Mouse (Mus musculus): Measurements from ENCODE around the gene Atf7.

Gene Atf7

GRCm38 (mm10) chr15:102552599-102552998, 72.7 kb downstream of the Atf7 start:
- TF ChIP-seq CTCF (conservative IDR thresholded peaks at IDR 0.05; ENCODE audit: low read length) (no peak), NANOG (IDR thresholded peaks at IDR 0.05; ENCODE audit: borderline replicate concordance, low read length) (no peak), POU5F1 (IDR thresholded peaks at IDR 0.05; ENCODE audit: borderline replicate concordance, low read length) (no peak)
- no peak overlapping the region for H3K4me3 ChIP-seq (replicated peaks; ENCODE audit: low read length)
- no peaks in the 10 kb centered on the region for H3K27me3 ChIP-seq (ENCODE audit: insufficient read depth, low read length)
- H3K9me3 ChIP-seq (ENCODE audit: low read length) = no peaks in the 10 kb centered on the region
- H3K4me1 ChIP-seq (replicated peaks; ENCODE audit: low read depth, low read length) = no peaks in the 10 kb centered on the region
- peaks cover 45% of the 10 kb centered on the region for H3K36me3 ChIP-seq (ENCODE audit: insufficient read depth, low read length)

DNA sequence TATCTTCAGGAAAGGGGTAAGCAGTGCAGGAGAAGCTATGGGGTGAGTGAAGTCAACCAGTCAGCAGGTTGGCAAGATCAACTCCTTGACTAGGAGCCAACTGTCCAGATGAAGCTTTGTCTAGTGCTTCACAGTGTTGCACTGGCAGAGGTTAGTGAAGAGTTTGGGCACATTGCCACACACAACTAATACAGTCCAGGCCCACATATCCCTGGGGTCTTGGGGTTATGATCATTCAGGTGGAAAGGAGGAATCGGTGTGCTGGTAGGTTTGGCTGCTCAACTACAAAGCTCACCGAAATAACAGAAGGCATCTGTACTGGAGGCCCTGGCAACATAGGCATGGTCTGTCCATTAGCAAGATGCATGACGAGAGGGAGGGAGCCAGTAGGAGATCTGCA, 77.8 kb downstream of the Atf7 start:
- no peaks in the 10 kb centered on the region for H3K4me1 ChIP-seq (replicated peaks; ENCODE audit: low read depth, low read length)

DNA sequence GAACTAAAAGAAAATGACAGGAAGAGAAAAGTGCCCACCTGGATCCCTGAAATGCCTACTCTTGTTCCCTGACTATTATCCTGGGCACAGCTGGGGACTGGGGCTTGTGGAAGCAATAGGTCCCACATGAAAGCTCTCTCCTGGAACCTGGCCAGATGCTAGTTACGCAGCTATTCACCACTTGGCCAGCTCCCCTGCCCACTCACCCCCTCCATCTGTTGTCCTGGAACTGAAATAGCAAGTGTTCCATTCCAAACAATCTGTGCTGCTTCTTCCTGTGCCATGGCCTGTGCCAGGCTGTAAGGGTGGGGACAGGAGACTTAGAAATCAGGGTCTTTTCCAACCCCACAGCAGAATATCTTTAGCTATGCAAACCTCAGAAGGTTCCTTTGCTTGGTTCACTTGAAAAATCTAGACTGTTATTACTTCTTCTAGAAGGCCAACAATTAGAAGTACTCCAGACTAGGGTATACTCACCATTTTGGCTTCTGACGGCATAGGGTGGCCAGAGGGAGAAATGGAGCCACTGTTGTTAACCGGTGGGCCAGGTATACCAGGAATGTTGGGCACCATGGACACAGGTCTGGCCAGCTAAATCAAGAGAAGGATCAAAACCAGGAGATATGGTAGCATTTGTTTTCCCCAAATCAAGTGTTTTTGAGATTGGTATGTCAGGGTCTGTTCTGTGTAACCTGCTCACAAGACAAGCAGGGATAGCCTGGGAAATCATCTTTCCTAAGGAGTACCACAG, 78.4 kb downstream of the Atf7 start:
- H3K36me3 ChIP-seq (ENCODE audit: insufficient read depth, low read length) = peaks cover 49% of the 10 kb centered on the region
- no peak for TF ChIP-seq NANOG (IDR thresholded peaks at IDR 0.05; ENCODE audit: borderline replicate concordance, low read length)
- TF ChIP-seq POU5F1 (IDR thresholded peaks at IDR 0.05; ENCODE audit: borderline replicate concordance, low read length) = no peak
- TF ChIP-seq CTCF (conservative IDR thresholded peaks at IDR 0.05; ENCODE audit: low read length) = no peak
- H3K4me3 ChIP-seq (replicated peaks; ENCODE audit: low read length) = no peak overlapping the region
- no peaks in the 10 kb centered on the region for H3K9me3 ChIP-seq (ENCODE audit: low read length)
- no peaks in the 10 kb centered on the region for H3K27me3 ChIP-seq (ENCODE audit: insufficient read depth, low read length)
- no peaks in the 10 kb centered on the region for H3K4me1 ChIP-seq (replicated peaks; ENCODE audit: low read depth, low read length)

More for the DNA sequence above, 77.8 kb downstream of the Atf7 start:
- no peak for TF ChIP-seq CTCF (conservative IDR thresholded peaks at IDR 0.05; ENCODE audit: low read length)
- TF ChIP-seq POU5F1 (IDR thresholded peaks at IDR 0.05; ENCODE audit: borderline replicate concordance, low read length) = no peak
- Histone ChIP-seq H3K4me3 (replicated peaks; ENCODE audit: low read length) (no peak overlapping the region), H3K36me3 (ENCODE audit: insufficient read depth, low read length) (peaks cover 48% of the 10 kb centered on the region), H3K27me3 (ENCODE audit: insufficient read depth, low read length) (no peaks in the 10 kb centered on the region), H3K9me3 (ENCODE audit: low read length) (no peaks in the 10 kb centered on the region)

DNA sequence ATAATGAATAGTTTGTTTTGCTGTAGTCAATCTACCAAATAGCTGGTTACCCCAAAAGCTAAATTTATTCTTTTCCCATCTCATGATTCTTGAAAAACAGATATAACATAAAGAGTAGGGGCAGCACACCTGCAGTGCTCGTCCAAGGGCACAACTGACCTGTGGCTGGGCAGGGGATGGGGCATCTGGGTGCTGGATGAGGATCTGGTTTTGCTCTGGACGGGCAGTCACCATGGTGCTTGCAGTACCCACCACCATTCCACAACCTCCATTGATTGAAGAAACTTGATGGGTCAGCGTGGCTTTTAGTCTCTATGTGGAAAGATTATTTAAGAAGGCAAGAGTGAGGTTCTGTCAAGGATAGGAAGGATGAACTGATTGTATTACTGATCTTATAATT, 79.0 kb downstream of the Atf7 start:
- peaks cover 45% of the 10 kb centered on the region for H3K36me3 ChIP-seq (ENCODE audit: insufficient read depth, low read length)
- no peak for TF ChIP-seq NANOG (IDR thresholded peaks at IDR 0.05; ENCODE audit: borderline replicate concordance, low read length)
- TF ChIP-seq CTCF (conservative IDR thresholded peaks at IDR 0.05; ENCODE audit: low read length) = no peak
- H3K27me3 ChIP-seq (ENCODE audit: insufficient read depth, low read length) = no peaks in the 10 kb centered on the region
- no peaks in the 10 kb centered on the region for H3K9me3 ChIP-seq (ENCODE audit: low read length)
- no peak overlapping the region for H3K4me3 ChIP-seq (replicated peaks; ENCODE audit: low read length)
- H3K4me1 ChIP-seq (replicated peaks; ENCODE audit: low read depth, low read length) = no peaks in the 10 kb centered on the region

DNA sequence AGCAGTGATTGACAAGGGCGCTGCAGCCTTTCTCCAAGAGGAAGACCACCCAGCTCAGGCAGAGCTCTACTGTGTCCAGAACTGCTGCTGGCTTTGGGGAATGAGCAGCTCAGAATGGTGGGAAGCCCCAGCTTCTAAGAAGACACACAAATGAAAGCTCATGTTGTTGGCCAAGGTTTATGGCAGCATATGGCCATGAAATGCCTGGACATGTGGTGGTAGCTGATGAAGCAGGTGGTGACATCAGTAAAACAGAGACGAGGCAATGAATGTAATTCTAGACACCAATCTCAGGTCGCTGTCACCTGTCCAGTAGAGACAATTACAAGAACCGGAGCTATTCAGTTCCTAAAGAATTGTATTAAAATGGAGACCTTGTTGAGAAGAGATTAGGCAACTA, 80.5 kb downstream of the Atf7 start:
- peaks cover 49% of the 10 kb centered on the region for H3K36me3 ChIP-seq (ENCODE audit: insufficient read depth, low read length)
- no peaks in the 10 kb centered on the region for H3K9me3 ChIP-seq (ENCODE audit: low read length)
- TF ChIP-seq POU5F1 (IDR thresholded peaks at IDR 0.05; ENCODE audit: borderline replicate concordance, low read length) = no peak
- H3K4me1 ChIP-seq (replicated peaks; ENCODE audit: low read depth, low read length) = peaks cover 8% of the 10 kb centered on the region; the same call in 1 of the 2 replicates
- H3K4me3 ChIP-seq (replicated peaks; ENCODE audit: low read length) = no peak overlapping the region
- no peaks in the 10 kb centered on the region for H3K27me3 ChIP-seq (ENCODE audit: insufficient read depth, low read length)

DNA sequence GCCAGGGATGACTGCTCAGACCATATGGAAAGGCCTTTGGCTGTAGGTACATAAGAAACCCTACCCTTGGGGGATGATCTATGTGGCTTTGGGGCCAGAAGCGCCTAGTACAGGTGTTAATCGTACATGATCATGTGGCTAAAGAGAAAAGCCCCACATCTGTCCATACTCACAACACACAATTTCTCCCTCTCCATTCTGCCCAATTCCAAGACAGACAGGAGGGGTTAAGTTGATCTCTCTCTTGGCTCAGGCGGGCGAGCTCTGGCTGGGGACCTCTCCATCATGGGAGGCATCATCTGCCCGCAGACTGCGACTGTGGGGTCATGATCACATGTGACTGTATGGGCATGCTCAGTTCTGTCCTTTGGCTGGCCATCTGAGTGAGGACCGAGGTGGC, 91.3 kb downstream of the Atf7 start:
- no peaks in the 10 kb centered on the region for H3K9me3 ChIP-seq (ENCODE audit: low read length)
- H3K4me1 ChIP-seq (replicated peaks; ENCODE audit: low read depth, low read length) = no peaks in the 10 kb centered on the region
- TF ChIP-seq CTCF (conservative IDR thresholded peaks at IDR 0.05; ENCODE audit: low read length) (no peak), POU5F1 (IDR thresholded peaks at IDR 0.05; ENCODE audit: borderline replicate concordance, low read length) (no peak), NANOG (IDR thresholded peaks at IDR 0.05; ENCODE audit: borderline replicate concordance, low read length) (no peak)
- H3K27me3 ChIP-seq (ENCODE audit: insufficient read depth, low read length) = no peaks in the 10 kb centered on the region
- peaks cover 64% of the 10 kb centered on the region for H3K36me3 ChIP-seq (ENCODE audit: insufficient read depth, low read length)
- H3K4me3 ChIP-seq (replicated peaks; ENCODE audit: low read length) = no peak overlapping the region

GRCm38 (mm10) chr15:102532106-102532900, 93.0 kb downstream of the Atf7 start:
- peaks cover 74% of the 10 kb centered on the region for H3K36me3 ChIP-seq (ENCODE audit: insufficient read depth, low read length)
- H3K27me3 ChIP-seq (ENCODE audit: insufficient read depth, low read length) = no peaks in the 10 kb centered on the region
- H3K9me3 ChIP-seq (ENCODE audit: low read length) = no peaks in the 10 kb centered on the region
- H3K4me1 ChIP-seq (replicated peaks; ENCODE audit: low read depth, low read length) = no peaks in the 10 kb centered on the region; the same call in 1 of the 2 replicates
- H3K4me3 ChIP-seq (replicated peaks; ENCODE audit: low read length) = no peak overlapping the region
- TF ChIP-seq POU5F1 (IDR thresholded peaks at IDR 0.05; ENCODE audit: borderline replicate concordance, low read length) (no peak), NANOG (IDR thresholded peaks at IDR 0.05; ENCODE audit: borderline replicate concordance, low read length) (no peak), CTCF (conservative IDR thresholded peaks at IDR 0.05; ENCODE audit: low read length) (no peak)

GRCm38 (mm10) chr15:102531586-102531985, 93.7 kb downstream of the Atf7 start:
- H3K9me3 ChIP-seq (ENCODE audit: low read length) = no peaks in the 10 kb centered on the region
- H3K4me1 ChIP-seq (replicated peaks; ENCODE audit: low read depth, low read length) = no peaks in the 10 kb centered on the region; the same call in 1 of the 2 replicates
- no peaks in the 10 kb centered on the region for H3K27me3 ChIP-seq (ENCODE audit: insufficient read depth, low read length)
- H3K4me3 ChIP-seq (replicated peaks; ENCODE audit: low read length) = no peak overlapping the region
- TF ChIP-seq NANOG (IDR thresholded peaks at IDR 0.05; ENCODE audit: borderline replicate concordance, low read length) (no peak), CTCF (conservative IDR thresholded peaks at IDR 0.05; ENCODE audit: low read length) (no peak), POU5F1 (IDR thresholded peaks at IDR 0.05; ENCODE audit: borderline replicate concordance, low read length) (no peak)
- peaks cover 76% of the 10 kb centered on the region for H3K36me3 ChIP-seq (ENCODE audit: insufficient read depth, low read length)

Data from E14TG2a.4 (cell line).